Mouse (Mus musculus): ENCODE data around the gene Snap47. TPM values are rescaled to one million over a fixed set of nuclear protein-coding genes. Genes with fewer than 3 reads are reported as not detected.

The Snap47 gene
- 10 to 100 TPM; 50.0 to 51.6 TPM for polyA plus RNA-seq (2017; shearing (Covaris generic))

GRCm38 (mm10) chr11:59451086-59451485 is at the start of gene Snap47:
Gene Snap47 (minus strand): TSS chr11:59451186.

GRCm38 (mm10) chr11:59472326-59472677 is 21.3 kb upstream of the Snap47 start, which contains the start of gene Zfp867:
Gene Zfp867 (minus strand): TSS chr11:59472474.

GRCm38 (mm10) chr11:59449741-59450229 is 1.2 kb downstream of the Snap47 start, which contains the start of gene Jmjd4:
Gene Jmjd4 (plus strand): TSS chr11:59450045.

GRCm38 (mm10) chr11:59375475-59375874 is 75.5 kb downstream of the Snap47 start, which contains the start of gene Prss38:
Gene Prss38 (minus strand): TSS chr11:59375657.

Other genes starting within 250 kb of the Snap47 start
- gene Mrpl55, start 248.7 kb downstream of the Snap47 start, polyA plus RNA-seq (2017; shearing (Covaris generic)): 10 to 100 TPM; 37.4 to 52.8 TPM
- gene 2310033P09Rik, start 242.9 kb downstream of the Snap47 start, polyA plus RNA-seq (2017; shearing (Covaris generic)): 10 to 100 TPM; 30.3 to 44.6 TPM
- gene Arf1, start 222.9 kb downstream of the Snap47 start, polyA plus RNA-seq (2017; shearing (Covaris generic)): 100 to 1,000 TPM; 488 to 499 TPM
- not detected for gene Wnt3a, start 160.4 kb downstream of the Snap47 start, polyA plus RNA-seq (2017; shearing (Covaris generic))
- gene Wnt9a, start 144.3 kb downstream of the Snap47 start, polyA plus RNA-seq (2017; shearing (Covaris generic)): under 1 TPM in 1 of 2 experiments, not detected in 1; 0.05 TPM
- gene Prss38, start 75.5 kb downstream of the Snap47 start, polyA plus RNA-seq (2017; shearing (Covaris generic)): under 1 TPM in 1 of 2 experiments, not detected in 1; 0.55 TPM
- 1 to 10 TPM; 8.7 to 9.5 TPM for gene Jmjd4, start 1.1 kb downstream of the Snap47 start, polyA plus RNA-seq (2017; shearing (Covaris generic))
- gene Zfp867, start 21.3 kb upstream of the Snap47 start, polyA plus RNA-seq (2017; shearing (Covaris generic)): 1 to 10 TPM; 3.1 to 3.7 TPM
- 10 to 100 TPM; 13.2 to 19.7 TPM for gene Zkscan17, start 75.6 kb upstream of the Snap47 start, polyA plus RNA-seq (2017; shearing (Covaris generic))
- under 1 TPM in 1 of 2 experiments, not detected in 1; 0.11 TPM for gene Nlrp3, start 90.4 kb upstream of the Snap47 start, polyA plus RNA-seq (2017; shearing (Covaris generic))
- not detected for gene Olfr222, start 125.0 kb upstream of the Snap47 start, polyA plus RNA-seq (2017; shearing (Covaris generic))
- not detected for gene Olfr223, start 142.1 kb upstream of the Snap47 start, polyA plus RNA-seq (2017; shearing (Covaris generic))
- 10 to 100 TPM; 30.0 to 58.6 TPM for gene Mprip, start 210.1 kb upstream of the Snap47 start, polyA plus RNA-seq (2017; shearing (Covaris generic))